Mouse (Mus musculus): Measurements from ENCODE around the gene Fbxl17.

Fbxl17 gene

DNA sequence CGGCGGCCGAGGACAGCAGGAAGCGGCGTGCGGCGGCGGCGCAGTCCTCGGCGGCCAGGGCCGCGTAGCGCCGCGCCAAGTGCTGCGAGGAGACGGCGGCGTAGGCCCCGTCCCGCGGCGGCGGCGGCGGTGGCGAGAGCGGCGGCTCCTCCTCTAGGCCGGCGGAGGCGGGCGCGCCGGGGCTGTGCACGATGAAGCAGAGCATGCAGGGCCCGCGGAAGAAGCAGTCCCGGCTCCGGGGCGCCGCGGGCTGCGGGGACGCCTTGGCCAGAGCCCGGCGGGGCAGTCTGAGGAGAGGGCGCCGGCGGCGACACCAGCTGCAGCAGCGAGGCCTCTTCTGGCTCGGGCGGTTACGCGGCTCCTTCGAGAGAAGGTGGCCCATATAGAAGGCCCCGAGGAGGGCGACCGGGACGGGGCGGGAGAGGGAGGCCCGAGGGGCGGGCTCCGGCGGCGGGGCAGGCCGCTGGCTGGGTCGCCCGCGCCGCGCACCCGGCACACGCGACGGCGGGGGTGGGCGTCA is at the start of gene Fbxl17:
Gene Fbxl17, minus strand, starts transcription at position 382 of the 520 bp plus-strand sequence.
- peak; percentile 73 to 75 for DNase-seq (ENCODE audit: low spot score in 2 of 2)

DNA sequence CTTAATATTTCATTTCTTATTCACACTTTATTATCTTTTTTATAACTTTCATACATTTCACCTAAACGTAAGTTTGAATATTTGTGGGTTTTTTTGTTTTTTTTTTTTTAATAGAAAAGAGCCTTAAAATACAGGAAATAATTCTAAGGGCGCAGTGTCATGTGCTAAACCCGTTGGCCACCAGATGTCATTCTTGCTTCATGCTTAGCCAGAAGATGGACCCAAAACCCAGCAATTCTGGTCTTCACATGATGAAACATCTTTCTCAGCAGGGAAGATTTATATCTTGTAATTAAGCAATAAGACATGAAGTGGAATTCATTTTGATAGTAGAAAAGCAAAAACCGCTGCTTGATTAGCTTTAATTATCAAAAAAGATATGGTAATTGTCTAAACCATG is 47.6 kb upstream of the Fbxl17 start:
- peak; percentile 31 to 42 for DNase-seq (ENCODE audit: low spot score in 2 of 2)

DNA sequence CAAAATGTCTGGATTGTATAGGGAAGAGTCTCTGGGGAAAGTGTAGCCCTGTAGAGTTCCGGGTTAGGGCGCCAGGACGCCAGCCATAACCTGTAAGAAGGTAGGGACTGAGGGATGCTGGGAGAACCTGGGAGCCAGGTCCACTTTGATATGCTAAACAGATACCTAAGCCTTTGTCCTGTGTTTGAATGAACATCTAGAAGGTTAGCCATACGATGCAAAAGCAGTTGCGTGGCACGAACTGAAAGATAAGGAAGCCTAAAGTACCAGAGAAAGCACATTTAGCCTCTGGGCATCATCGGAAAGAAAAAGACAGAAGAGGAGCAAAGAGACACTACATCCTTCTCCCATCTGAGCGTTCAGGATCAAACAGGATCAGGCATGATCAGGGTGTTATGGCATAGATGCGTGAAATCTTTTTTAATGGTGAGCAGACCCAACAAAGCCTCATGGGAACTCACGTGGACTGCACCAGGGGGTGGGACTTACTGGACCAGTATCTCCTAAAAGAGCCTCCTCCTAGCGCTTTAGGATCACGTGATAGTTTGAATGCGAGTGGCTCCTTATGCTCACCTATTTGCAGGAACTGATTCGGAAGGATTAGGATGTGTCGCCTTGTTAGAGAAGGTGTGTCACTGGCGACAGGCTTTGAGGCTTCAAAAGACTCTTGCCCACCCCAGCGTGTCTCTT is 34.9 kb upstream of the Fbxl17 start:
- no peak for DNase-seq (ENCODE audit: low spot score in 2 of 2)

DNA sequence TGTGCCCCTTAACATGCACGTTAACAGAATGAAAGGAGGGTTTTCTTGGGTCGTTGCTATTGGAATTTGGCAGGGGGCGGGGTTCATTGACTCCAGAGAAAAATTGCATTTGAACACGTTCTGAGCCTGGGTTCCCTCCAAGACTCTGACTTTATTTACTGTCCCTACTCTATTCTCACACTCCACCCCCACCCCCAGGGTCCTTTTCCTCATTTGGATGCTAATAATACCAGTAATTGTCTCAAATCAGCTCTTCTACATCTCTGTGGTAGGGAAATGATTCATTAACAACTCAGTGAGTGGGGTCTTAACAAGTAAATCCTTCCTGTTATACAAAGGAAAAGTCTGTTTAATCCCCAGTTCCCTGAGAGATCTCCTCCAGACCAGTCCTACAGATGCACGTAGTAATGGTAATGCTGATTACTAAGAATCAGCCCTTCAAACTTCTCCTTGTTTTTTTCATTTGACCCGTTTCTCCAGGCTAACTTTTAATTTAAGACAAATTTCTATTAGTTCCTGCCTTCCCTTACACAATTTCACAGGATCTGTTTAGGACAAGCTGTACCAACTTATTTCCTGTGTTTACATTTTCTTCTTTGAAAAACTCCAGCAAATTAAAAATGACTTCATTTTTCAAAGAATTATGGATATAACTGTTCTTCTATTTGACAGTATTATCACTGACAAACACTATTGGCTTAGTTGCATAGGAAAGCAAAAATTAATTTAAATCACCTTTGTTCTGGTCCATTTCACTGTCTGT is 33.4 kb upstream of the Fbxl17 start:
- no peak for DNase-seq (ENCODE audit: low spot score in 2 of 2)

DNA sequence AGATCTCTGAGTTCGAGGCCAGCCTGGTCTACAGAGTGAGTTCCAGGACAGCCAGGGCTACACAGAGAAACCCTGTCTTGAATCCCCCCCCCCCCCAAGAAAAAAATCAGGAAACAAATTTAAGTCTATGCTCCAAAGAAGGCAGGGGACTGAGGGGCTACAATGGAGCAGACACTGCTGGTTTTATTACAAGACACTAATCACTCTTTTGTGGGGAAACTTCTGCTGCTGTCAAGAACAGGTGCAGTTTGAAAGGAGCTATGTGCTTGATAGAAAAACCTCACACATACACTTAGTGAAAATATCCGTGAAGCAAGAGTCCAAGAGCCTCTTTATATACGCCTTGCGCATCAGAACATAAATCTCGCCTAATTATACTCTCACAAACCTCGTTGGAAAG is 29.7 kb upstream of the Fbxl17 start:
- DNase-seq (ENCODE audit: low spot score in 2 of 2), result no peak

DNA sequence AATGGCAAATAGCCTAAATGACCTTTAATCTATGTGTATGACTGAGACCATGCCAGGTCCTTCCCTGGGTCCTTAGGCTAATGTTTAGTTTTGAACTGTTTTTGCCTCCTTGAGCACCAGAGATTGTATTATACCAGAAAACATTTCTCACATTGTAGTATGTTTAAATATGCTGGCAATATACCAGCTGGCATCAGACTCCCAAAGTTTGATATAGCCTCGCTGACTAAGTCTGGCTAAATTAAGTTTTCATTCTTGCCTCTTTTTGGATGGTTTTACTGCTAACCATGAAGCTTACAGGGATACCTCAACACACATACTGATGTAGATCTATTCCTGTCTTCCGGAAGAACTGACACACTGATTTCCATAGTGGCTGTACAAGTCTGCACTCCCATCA is 20.9 kb upstream of the Fbxl17 start:
- DNase-seq (ENCODE audit: low spot score in 2 of 2), result peak in 1 of 2 experiments; percentile 58

DNA sequence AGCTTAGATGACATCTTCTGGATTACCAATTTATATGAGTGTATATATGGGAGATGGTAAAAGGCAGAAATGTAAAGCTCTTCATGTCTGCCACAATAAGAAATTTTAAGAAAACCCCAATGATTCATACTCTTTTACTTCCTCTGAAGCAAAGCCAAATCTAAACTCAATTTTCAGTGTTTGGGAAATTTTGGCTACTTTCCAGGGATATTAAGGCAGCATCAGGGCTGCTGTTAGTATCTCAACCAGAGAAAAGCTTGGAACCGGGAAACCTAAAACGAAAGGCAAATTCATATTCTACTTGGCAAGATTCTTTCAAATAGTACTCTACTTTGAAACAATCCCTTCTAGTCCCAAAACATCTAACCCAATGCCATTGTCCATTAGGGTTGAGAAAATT is 10.6 kb upstream of the Fbxl17 start:
- DNase-seq (ENCODE audit: low spot score in 2 of 2), result no peak

DNA sequence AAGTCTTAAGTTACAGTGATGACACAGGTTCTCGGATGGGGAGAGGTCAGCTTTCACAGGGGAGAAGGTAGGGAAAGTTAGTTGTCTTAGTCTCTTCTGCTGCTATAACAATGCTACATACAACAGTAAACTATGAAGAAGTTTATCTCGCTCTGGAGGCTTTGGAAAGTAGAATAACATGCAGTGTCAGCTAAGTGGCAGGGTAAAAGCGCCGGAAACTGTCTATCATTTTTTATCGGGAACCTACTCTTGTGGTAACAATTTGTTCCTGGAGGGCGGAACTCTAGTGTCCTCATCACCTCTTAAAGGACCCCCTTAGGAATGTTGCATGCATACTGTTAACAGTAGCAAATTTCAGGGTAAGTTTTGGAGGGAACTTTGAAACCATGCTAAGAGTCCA is 1.3 kb upstream of the Fbxl17 start:
- DNase-seq (ENCODE audit: low spot score in 2 of 2), result no peak

DNA sequence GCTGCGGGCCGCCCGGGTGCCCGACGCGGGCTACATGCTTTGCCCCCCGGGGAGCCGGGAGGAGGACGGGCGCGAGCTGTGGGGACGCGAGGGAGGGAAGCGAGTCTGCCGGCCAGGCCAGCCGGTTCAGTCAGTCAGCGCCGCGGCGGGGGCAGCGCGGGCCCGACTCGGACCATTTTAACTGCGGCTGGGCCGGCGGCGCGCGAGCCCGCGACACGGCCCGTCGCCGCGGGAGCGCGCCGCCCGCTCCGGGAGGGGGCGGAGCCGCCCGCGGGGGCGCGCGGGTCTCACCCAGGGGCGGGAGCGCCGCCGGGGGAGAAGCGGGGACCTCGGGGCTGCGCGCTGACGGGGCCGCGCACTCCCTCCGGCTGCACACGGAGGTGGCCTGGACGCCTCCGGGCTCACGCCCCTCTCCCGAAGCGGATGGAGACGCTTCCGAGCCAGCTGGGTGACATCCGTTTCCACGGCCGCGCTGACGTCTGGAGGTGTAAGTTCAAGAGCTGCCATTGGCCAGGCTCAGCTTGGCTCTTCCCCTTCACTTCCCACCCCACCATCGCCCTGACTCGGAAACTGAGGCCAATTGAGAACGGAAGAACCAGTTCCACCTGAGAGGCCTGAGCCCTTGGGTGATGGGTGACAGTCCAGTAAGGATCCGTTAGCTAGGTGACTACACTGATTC is 478 bp upstream of the Fbxl17 start:
- peak; percentile 89 to 92 for DNase-seq (ENCODE audit: low spot score in 2 of 2)

DNA sequence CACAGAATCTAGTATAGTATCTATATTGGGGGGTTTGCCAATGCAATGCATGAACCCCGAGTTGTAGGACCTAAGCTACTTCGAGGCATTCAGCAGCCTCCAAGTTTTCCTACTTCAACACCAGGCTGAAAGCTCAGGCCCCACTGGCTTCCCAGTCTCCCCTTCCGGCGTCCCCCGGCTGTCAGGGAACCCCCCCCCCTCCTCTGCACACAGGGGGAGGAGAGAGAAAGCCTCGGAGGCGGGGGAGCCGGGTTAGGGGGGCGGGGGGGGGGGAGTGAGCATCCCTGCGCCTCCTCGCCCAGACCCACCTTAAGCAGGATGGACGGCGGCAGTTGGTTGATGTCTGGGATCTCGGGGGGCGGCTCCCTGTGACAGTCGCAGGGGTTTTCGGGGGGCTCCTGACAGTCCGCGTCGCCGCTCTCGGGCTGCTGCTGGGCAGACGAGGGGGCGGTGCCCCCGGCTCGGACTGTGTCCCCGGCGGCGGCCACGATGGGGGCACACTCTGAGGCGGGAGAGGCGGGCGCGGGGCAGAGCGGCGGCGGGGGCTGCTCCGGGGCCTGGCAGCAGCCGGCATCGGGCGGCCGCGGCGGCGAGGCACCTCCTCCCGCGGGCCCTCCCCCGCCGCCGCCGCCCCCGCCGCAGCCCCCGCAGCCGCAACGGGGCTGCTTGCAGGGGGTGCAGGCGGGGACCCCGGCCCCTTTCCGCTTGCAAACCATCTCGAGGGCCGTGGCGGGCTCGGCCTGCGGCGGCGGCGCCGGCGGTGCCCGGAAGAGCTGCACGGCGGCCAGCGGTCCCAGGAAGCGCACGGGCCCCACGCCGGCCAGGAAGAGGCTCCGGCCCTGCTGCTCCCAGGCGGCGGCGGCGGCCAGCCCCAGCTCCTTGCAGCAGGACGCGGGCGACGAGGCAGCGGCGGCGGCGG is 841 bp downstream of the Fbxl17 start:
- DNase-seq (ENCODE audit: low spot score in 2 of 2), result peak; percentile 69 to 73

DNA sequence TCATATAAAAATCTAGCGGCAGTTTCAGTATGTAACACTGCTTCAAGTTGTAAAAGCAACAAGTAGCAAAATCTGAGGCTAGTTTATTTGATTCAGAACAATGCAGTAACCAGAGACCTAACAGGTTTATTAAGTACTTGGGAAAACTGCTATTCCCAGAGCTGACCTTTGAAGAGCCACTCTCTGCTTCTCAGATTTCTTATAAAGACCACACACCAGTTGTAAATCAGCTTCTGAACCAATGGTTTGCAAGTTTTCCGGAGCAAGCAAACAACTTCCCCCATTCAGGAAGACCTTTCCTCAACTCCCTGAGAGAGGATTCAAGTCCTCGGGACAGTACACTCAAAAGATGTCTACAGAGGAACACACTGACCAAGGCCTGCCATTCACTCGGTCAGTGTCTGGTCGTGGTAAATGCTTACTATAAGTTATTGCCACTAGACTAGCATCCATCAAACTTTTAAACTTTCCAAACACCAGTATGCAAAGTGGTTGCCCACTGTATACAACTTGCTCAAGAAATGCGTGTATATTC is 1.6 kb downstream of the Fbxl17 start:
- DNase-seq (ENCODE audit: low spot score in 2 of 2), result no peak

DNA sequence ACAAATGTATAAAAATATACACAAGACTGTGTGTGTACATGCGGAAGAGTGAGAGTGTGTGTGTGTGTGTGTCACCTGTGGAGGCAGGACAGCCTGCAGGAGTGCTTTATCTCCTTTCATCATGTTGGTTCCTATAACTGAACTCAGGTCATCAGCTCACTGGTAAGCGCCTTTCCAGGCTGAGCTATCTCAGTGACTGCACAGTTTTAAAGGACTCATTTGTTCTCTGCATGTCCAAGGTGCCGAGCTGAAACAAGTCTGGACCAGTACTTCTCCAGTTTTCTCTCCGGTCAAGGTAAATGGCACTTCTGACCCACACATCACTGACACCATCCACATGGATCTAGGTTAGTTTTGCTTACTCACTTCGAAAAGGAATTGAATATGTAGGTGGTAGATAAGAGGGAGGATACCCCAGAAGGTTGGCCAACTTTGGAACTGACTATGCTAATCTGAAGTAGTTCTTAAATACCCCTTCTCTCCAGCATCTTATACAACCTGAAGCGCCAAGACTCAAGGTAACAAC is 2.5 kb downstream of the Fbxl17 start:
- no peak for DNase-seq (ENCODE audit: low spot score in 2 of 2)

DNA sequence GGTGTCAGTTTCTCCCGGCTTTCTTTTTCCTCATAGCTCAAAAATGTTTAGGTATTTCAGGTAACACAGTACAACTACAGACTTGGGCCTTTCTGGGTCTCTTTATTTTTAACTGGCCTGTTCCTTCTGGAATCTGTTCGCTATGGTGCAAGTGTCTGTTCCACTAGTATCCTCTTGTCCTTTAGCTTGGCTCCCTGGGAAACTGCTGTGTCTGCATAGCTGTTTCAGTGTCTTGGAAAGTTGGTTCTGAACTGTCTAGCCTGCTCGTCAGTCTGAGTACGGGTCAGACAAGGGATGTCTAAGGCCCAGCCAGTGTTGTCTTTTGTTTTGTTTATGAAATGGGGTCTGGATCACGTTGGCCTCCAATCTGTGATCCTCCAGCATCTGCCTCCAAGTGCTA is 3.7 kb downstream of the Fbxl17 start:
- no peak for DNase-seq (ENCODE audit: low spot score in 2 of 2)

DNA sequence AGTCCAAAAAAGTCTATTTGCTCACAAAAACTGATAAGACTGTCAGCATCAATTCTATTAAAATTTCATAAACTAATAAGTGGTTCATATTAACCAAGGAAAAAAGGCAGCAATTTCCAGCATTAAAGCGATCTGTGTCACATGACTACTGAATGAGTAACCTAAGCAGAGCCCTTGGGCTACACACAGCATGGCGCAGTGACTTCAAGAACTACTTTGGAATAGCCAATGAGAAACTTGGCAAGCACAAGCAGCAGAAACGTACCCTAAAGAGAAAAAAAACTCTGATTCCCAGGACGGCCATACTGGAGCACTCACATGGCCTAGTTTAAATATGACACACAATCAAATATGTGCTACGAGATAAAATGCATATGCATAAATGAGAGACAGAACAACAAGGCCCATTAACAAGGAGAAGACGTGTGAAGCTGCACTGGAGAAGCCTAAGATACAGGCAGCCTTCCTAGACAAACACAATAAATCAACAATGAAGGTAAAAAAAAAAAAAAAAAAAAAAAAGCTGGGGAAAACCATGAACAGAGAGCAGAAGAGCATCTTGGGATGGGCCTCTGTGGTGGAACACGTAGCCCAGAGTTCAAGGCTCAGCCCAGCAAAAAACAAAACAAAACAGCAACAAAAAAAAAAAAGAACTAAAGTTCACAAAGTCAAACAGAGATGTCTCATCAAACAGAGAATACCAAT is 5.8 kb downstream of the Fbxl17 start:
- no peak for DNase-seq (ENCODE audit: low spot score in 2 of 2)

DNA sequence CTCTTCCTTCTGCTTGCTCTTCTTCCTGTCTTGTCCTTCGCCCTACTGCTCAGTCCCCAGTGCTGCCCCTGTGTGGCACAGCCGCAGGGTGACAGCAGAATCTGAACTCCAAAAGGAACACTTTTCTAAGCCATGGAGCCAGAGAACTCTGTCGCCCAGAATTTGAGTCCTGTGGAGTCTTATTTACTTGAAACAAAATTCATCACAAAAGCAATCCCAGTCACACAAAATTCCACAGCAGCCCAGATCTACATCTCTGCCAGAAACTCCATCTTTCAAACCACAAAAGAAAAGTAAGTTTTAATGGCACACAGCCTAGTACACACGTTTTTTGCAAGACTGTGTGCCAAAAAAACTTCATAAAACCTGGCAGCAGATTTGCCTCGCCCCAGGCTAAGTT is 6.5 kb downstream of the Fbxl17 start:
- DNase-seq (ENCODE audit: low spot score in 2 of 2), result peak; percentile 34 to 52

DNA sequence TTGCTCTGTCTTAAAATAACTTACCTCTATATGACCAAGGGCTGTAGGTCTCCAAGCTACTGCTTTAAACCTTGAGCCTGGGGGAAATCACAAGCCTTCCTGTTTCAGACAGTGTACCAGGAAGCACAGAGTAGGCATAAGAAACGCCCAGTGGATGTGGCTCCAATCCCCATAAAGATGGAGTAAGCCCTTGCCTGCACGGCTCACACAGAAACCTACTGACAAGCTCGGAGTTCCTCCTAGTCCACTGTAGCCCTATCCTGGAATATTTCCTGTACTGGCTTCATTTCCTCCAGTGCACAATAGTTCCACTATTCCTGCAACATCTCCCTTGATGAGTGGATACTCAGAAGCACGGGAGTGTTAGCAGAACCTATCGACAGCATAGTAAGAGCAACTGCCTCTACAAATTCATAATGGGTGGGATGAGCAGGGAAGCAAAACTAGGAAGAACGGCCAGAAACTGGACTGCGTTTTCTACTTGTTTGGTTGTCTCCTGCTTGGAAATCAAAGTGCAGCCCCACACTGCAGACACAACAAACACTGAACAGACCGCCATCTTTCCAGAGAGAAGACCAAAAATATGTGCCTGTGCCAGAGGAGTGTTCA is 7.0 kb downstream of the Fbxl17 start:
- DNase-seq (ENCODE audit: low spot score in 2 of 2), result no peak

DNA sequence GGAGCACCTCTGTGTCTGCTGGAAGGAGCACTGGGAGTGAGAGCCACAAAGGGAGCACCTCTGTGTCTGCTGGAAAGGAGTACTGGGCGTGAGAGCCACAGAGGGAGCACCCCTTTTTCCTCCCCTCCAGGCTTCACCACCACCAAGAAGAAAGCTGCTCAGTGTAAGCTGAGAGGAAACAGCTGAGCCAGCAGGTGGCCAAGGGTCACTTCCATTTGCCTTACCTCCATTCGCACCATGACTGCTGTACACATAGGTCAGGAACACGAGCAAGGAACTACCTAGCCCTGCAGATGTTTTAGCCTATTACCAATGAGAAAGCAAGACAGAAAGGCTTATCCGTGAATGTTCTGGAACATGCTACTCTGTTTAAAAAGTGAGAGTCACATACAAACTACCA is 10.3 kb downstream of the Fbxl17 start:
- DNase-seq (ENCODE audit: low spot score in 2 of 2), result no peak

DNA sequence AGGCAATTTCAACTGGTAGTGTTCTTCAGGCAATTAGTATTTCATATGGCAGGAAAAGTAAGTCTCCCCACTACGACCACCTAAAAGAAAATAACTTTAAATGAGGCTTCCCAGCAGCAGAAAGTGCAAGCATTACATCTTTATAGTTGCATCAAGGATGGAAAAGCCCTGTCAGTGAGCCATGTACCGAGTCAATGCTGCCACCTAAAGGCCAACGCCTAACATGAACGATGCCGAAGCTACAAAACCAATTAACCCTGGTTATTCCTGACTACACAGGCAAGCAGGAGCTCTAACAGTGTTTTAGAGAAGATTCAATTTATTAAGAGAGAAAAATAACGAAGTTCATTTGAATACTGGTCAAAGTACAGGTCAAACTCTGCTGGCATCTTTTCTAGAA is 32.0 kb downstream of the Fbxl17 start:
- peak; percentile 81 to 84 for DNase-seq (ENCODE audit: low spot score in 2 of 2)

DNA sequence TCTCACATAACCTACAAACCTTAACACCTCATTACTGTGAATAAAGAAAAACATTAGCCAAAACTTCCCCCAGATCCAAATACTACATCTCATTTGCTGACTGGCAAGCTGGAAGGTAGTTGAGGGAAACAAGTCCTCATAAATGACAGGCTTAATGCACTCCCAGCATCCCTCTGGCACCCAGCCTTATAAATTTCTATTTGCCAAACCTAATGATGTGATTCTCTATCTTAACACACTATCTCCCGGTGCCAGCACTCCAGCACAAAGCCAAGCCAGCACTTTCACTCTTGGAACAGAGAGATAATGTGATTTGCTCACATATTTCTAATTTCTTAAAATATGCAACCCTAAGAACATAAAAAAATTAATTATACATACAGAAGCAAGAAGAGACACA is 34.6 kb downstream of the Fbxl17 start:
- no peak for DNase-seq (ENCODE audit: low spot score in 2 of 2)

DNA sequence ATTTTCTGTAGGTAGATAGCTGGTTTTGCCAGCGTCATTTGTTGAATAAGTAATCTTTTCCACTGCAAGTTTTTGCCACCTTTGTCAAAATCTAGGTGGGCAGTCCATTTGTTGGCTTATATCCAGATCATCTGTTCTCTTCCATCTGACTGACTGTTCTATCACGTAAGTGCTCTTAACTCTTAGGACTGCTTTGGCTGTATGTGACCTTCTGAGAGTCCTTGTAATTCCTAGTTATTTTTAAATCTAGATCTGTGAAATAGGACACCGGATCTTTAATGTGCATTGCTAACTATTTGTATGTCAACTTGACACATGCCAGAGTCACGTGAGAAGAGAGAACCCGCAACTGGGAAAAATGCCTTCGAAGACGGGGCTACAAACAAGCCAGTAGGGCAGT is 37.3 kb downstream of the Fbxl17 start:
- no peak for DNase-seq (ENCODE audit: low spot score in 2 of 2)

All from right cerebral cortex, postnatal 10 days (tissue).